Mouse (Mus musculus) lung, postnatal 0 days (tissue): Measurements from ENCODE around the gene Dse.

Experiments used
- CTCF ChIP-seq: IDR thresholded peaks from 2 replicates; pipeline ENCODE4 v1.5.1; 2016; ENCODE audit warnings: antibody characterized with exemption, mild to moderate bottlenecking
- EP300 ChIP-seq: IDR thresholded peaks from 2 replicates; pipeline ENCODE4 v1.6.1; 2016; ENCODE audit warnings: antibody characterized with exemption, mild to moderate bottlenecking, control low read depth

DNA sequence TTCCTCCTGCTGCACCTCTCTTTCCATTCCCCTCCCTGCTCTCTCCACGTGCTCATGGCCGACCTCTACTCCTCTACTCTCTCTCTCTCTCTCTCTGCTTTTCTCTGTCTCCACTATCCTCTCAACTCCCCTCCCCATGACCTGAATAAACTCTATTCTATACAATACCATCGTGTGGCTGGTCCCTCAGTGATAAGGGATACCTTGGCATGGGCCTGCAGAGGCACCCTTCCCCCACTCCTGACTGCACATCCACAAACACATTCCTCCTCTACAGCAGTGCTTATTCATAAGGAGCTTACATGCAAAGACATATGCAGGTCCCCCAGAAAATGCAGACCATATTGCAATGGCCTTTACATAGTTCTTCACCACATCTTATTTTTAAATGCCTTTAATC, 16.1 kb upstream of the Dse start:
- TF ChIP-seq CTCF (no peak), EP300 (no peak)
